Mouse (Mus musculus) T-cell, adult 2 months (primary cell): ENCODE measurements around the gene Hmgb1.
A peak's percentile ranks its signal among the peaks of the same experiment; 100 is the strongest.
"Not testable (repeated sequence)": the region's sequence is repeated elsewhere in the genome, so short reads cannot be mapped to it uniquely, and the experiment has no call there.

ENCODE experiments used
- DNase-seq: peaks from one replicate; pipeline ENCODE4 v3.0.0; 2022; ENCODE audit warnings: low spot score

Gene Hmgb1

DNA sequence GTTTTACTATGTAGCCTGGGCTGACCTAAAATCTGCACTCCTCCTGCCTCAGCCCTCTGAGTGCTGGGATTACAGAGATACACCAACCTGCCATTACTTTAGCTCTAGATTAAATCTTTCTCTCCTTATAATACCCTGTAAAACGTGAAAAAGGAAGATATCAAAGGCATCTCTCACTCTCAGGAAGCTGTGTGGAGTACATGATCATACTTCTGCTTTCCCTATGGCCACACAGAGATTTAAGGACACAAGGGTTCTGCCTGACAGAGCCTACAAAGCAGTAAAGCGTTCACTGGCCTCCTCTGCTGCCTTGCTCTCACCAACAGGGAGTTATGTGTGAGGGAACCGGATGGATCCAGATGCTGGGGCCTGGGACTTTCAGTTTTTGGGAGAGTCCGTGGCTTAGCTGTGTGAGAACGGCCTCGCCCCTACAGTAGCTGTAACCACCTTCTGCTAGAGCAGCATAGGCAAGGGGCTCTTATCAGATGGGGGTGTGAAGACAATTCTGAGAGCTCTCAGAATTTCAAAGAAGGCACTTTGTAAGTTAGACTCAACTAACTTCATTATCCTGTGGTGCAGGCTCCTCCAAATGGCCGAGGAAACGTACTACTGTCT lies 36.8 kb downstream of the Hmgb1 start:
- DNase-seq: no peak

GRCm38 (mm10) chr5:149146691-149147090 lies 37.6 kb downstream of the Hmgb1 start:
- DNase-seq: no peak

GRCm38 (mm10) chr5:149143766-149144375 lies 40.4 kb downstream of the Hmgb1 start:
- no peak for DNase-seq

- not testable (repeated sequence) for DNase-seq
Observed at GRCm38 (mm10) chr5:149141155-149141554, 43.1 kb downstream of the Hmgb1 start.

DNA sequence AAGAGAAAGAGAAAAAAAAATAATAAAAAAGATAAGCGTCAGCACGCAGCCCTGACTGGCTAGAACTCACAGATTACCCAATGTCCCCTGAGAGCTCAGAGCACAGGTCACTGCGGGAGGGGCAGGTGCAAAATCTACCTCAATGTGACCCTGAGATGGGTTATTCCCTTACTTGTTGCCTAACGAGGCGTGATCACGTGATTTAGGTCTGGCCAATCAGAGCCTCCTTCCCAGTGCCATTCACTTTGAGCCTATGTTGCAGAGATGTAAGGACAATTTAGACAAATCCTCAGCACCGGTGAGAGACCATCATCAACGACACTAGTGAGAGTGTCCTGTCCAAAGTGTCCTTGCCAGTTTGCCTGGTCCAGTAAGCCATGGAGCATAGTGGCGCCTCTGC lies 44.0 kb downstream of the Hmgb1 start:
- DNase-seq: no peak

- not testable (repeated sequence) for DNase-seq
Observed at GRCm38 (mm10) chr5:149138087-149138486, 46.2 kb downstream of the Hmgb1 start.

DNA sequence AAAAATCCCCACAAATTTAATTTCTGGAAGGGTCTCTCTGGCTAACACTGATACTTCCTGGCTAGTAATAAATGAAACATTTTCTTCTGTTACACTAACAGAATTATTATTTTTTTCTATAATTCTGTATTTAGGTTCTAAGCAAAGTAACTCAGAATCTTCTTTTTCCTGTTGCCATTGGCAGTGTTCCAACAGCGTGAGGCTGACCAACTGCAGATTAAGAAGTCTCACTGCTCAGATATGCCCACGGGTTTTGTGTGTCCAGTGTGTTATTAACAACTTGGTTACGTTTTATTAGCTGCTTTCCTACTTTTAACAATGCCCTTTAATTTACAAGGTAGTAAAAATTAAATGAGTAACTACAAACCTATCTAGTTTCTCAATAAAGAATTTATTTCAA lies 46.8 kb downstream of the Hmgb1 start:
- no peak for DNase-seq

DNA sequence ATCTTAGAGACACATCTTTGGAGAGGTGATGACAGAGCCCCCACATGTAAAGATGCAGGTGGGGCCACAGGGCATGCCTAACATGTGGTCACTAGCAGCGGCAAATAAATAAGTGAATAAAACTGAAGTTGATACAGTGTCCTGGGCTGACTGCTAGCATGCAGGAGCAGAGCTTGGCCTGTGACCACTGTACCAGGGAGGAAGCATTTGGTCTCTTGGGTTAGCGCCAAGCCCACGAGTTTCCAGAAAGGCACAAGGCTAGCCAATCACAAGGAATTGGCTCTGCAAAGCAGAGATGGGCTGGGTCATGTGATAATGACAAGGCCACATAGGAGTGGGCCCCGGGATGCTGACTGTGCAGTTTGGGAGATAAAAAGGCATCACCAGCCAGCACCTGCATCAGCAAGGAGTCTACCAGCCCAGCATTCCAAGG lies 47.3 kb downstream of the Hmgb1 start:
- DNase-seq: no peak

DNA sequence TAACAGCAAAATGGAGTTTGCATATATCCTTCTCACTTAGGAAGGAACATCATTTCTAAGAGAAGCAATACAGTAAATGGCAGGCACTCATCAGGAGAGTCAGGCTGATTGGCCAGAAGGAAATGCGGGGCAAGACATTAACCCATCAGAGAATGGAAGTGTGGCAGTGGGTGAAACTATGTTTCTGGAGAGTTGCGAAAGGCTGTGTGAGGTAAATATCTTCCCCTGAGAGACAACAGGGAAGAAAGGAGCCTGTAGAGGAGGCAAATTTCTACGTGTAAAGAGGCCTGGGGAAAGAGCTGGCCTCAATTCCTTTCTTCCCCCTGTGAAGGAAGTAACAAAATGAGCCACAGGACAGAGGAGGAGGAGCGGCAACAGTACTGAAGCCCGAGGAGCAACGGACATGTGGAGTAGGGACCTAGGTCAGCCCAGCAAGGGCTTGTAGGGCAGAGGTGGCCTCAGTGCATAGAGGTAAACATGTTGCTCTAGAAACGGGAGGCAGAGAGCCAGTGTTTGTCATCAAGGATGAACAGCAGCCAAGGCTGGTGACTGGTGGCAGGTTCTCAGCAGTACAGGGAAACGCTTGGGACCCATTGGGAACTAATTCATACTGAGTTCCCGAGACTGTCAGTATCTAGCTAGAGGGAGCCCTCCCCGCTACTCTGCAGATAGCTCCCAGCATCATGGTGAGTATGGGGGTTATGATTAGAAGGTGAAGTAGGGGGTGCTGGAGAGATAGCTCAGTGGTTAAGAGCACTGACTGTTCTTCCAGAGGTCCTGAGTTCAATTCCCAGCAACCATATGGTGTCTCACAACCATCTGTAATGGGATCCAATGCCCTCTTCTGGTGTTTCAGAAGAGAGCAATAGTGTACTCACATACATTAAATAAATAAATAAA lies 48.6 kb downstream of the Hmgb1 start:
- DNase-seq: no peak

GRCm38 (mm10) chr5:149134751-149135454 lies 49.4 kb downstream of the Hmgb1 start:
- peak; percentile 2 for DNase-seq

GRCm38 (mm10) chr5:149128473-149128872 lies 55.8 kb downstream of the Hmgb1 start:
- DNase-seq: no peak

DNA sequence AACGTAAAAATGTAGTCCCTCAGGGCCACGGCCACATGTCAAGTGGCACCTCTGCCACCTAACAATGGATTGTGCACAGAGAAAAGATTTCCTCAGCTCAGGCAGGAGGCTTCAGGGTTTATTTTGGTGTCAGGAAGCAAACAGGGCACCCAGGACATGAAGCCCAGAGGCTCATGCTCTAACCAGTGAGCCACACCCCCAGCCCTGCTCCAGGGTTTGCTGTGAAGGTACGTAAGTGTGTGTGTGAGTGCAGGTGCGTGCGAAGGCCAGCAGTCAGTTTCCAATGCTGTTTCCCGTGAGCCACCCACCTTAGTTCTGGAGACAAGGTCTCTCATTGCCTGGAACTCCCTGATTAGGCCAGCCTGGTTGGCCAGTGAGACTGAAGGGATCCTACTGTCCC lies 60.5 kb downstream of the Hmgb1 start:
- no peak for DNase-seq

GRCm38 (mm10) chr5:149119341-149119881 lies 64.9 kb downstream of the Hmgb1 start:
- no peak for DNase-seq

GRCm38 (mm10) chr5:149117815-149118547 lies 66.3 kb downstream of the Hmgb1 start:
- DNase-seq: no peak

DNA sequence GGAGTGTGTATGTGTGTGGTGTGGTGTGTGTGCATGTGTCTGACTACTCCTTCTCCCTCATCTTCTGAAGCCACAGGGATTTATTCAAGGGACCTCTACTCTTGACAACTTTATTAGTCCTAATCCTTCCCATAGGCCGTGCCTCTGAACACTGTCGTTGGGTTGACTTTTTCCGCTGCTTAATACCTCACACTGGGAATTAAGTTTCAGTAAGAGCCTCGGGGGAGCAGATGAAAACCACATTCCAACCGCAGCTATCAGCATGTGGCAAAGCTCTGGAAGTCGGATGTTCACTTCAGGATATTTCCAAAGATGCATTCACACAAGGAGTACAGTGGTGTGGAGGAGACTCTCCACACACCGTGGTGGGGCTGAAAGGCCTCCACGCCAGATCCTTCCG lies 69.7 kb downstream of the Hmgb1 start:
- DNase-seq: no peak

DNA sequence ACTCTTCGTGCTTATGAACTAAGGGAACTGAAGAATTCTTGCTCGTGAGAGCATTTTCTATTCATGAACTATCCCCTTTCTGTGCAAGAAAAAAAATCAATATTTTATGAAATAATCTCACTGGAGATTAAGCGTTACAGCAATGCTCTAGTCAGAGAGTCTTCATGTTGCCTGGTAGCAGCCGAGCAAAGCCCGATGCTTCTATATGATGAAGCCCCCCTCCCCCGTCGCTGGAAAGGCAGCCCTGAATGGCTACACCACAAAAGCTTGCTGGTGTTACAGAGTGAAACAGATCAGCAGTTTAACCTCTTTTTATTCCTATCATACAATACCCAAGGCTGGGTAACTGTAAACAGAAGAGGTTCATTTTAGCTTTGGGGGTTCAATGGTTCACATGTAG lies 70.3 kb downstream of the Hmgb1 start:
- no peak for DNase-seq

- DNase-seq: no peak
Observed at GRCm38 (mm10) chr5:149113439-149113838, 70.8 kb downstream of the Hmgb1 start.

DNA sequence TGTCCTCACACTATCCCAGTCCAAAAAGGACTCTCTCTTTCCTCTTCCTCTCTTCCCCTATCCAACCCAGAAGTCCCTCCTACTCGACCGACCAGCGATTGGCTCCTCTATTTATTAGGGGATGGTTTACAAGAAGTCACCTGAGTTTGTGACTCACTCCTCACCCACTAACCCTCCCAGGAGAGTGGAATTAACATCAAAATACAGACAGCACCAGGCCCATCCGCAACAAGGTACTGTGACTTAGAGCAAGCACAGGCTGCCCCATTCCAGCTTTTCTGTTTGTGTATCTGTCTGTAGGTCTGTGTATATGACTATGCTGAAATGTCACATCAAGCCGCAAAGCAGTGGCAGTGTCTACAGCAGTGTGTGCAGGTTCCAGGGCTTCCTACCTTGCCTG lies 71.7 kb downstream of the Hmgb1 start:
- DNase-seq: no peak

DNA sequence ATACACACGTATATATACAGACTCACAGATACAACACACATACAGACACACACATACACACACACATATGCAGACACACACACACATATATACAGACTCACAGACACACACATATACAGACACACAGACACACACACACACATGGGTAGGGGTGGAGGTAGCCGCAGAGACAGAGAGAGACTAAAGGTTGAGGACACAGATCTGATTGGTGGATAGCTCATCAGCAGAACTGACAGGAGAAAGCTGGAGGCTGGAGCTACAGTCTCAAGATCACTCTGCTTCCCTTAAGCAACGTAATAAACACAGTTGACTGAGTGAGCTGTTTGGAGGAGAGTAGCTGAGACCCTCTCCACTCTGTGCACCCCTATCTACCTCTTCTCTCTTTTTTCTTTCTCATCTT lies 75.1 kb downstream of the Hmgb1 start:
- DNase-seq: no peak

DNA sequence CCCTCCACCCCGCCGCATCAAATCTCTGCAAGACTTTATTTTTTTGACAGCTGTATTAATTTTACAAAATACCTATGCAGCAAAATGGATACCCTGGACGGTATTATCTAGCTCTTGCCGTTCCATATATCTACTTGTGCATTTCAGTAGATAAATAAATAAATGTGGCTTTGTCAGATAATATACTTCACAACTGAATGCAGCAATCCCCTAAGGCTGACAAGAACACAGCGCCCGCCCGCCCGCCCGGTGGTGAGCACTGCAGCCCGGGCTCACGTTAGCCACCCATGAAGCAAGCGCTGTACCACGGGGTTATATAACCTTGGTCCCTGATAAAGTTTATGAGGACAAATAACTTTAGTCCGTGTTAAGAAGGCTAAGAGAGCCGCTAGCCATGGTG lies 76.1 kb downstream of the Hmgb1 start:
- no peak for DNase-seq

- DNase-seq: no peak
Observed at GRCm38 (mm10) chr5:149107566-149107965, 76.7 kb downstream of the Hmgb1 start.
